Mouse (Mus musculus) urinary bladder, postnatal 14 days (tissue): ENCODE data around the gene Timm13.
A peak's percentile ranks its signal among the peaks of the same experiment; 100 is the strongest.

Source experiments
- DNase-seq: peaks from one replicate; pipeline ENCODE4 v3.0.0; 2021; ENCODE audit warnings: low spot score

Gene Timm13

GRCm38 (mm10) chr10:80904004-80904693, 3.4 kb upstream of the Timm13 start:
- no peak for DNase-seq

- no peak for DNase-seq
Observed at GRCm38 (mm10) chr10:80903282-80903681, 2.5 kb upstream of the Timm13 start.

DNA sequence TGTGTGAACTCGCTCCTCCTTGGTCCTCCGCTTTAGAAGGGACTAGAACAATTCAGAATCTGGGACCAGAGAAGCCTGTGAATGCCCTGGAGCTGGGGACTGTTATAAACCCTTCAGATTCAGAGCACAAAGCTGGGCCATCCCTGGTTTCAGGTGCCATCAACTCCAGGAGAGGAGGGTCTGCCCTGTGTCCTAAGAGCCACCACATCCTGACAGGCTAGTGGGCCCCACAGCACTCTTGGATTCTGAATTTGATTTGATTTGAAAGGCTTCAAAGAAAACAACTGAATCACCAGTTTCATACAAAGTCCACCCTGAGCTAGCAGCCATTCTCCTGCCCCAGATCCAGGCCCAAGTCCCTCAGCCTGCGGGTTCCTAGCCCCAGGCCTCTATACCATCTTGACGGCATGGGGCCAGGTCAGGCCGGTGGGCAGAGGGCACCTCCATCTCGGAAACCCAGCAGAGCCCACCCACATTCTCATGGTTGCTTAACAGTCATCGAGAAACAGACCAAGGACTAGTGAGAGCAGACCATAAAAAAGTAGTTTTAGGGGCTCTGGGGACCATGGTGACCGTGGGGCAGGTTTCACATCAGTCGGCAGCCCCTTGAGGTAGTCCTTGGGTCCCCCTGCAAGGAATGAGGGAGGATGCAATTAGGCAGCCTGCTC, 1.6 kb upstream of the Timm13 start:
- no peak for DNase-seq

DNA sequence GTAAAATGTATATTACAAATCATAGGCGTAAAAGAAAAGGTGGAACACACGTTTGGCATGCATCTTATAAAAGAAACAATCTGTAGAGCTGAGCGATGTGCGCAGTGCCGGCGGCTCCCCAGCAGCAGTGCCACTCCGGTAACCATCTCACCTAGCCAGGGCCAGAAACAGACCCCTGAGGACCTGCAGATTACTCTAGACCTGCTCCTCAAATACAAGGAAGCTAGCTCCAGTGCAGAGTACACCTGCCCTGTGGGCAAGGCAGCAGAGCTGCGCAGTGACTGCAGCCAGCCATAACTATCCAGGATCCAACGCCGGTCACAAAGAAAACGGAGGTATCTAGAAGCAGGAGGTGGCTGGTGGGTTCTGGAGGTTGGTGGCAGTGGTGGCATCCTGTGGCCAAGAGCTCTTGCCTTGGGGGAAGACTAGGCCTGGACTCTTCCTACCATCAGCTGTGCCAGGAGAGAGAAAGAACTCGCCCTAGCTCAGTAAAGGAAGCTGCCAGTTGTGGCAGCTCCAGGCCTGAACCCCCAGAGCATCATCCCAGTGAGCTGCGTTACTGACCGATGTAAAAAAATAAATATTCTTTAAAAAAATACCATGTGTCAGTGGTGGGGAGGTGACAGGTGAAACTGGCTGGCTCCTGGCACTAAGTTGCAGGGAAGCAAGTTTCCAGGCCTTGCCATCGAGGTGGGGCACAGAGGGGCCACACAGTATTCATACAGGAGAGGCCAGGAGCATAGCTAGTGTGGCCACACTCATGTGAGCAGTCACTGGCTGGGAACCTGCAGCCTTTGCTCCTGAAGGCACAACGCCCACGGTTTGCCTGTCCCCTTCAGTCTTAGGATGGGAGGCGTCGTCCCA, 872 bp upstream of the Timm13 start:
- DNase-seq, result no peak

GRCm38 (mm10) chr10:80899591-80900317, 1.0 kb downstream of the Timm13 start:
- no peak for DNase-seq

DNA sequence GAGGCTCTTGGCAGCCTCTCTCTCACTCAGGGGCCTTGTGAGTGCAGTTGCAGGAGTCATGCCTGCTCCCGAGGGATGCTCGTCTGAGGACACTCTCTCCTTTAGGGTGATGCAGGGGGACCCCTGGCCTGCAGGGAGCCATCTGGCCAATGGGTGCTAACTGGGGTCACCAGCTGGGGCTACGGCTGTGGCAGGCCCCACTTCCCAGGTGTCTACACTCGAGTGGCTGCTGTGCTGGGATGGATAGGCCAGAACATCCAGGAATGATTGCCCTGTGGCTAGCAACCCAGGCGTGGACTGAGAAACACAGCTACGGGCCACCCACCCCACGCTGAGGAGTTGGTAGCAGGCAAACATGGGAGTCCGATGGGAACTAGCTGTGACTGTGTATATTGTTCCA, 1.7 kb downstream of the Timm13 start:
- DNase-seq, result no peak

- DNase-seq, result no peak
Observed at GRCm38 (mm10) chr10:80897861-80898510, 2.8 kb downstream of the Timm13 start.

DNA sequence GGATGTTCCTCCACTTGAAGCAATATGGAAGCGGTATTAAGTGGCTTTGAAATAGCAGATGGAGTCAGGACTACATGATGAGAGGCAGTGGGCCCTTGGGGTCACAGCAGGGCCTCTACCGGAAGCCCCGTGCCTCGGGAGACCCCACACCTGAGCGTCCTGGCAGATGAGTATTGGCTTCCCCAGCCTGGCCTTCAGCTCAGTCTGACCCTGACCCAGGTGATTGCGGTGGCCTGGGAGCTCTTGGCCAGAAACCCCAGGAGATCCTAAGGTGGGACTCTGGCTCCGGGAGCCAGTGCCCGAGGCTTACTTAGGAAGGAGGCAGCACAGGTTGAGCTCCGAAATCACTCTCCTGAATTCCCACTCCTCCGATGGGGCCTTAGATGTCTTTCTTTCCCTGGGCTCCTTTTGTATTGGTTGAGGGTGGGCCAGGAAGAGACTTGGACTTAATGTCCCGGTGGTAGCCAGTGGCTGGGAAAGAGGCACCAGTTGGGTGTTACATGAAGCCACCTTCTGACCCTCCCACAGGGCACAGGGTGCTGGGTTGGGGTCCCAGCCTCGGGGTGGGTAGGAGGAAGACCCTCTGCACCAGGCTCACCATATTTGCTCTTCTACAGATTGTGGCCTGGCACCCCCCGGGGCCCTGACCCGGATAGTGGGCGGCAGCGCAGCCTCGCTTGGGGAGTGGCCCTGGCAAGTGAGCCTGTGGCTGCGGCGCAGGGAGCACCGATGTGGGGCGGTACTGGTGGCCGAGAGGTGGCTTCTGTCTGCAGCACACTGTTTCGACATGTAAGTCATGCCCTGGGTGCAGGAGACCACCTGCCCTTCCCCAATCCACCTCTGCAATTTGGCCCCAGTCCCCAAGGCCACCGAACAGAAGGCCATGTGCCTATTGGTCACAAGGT, 3.9 kb downstream of the Timm13 start:
- DNase-seq, result no peak

GRCm38 (mm10) chr10:80895697-80896096, 5.1 kb downstream of the Timm13 start:
- no peak for DNase-seq

GRCm38 (mm10) chr10:80895100-80895499, 5.7 kb downstream of the Timm13 start:
- DNase-seq, result no peak

- DNase-seq, result peak; percentile 49
Observed at GRCm38 (mm10) chr10:80887181-80887580, 13.6 kb downstream of the Timm13 start.

DNA sequence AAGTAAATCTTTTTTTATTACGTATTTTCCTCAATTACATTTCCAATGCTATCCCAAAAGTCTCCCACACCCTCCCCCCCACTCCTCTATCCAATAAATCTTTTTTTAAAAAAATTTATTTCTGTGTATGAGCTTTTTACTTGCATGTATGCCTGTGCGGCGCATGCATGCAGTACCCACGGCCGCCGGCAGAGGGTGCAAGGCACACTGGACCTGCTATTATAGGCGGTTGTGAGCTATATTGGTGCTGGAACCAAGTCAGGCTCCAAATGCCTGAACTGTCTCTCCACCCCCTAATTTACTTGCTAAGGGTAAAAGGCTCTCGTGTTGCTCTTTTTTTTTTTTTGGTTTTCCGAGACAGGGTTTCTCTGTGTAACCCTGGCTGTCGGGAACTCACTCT, 19.5 kb downstream of the Timm13 start:
- DNase-seq, result peak; percentile 74

GRCm38 (mm10) chr10:80880901-80881300, 19.9 kb downstream of the Timm13 start:
- no peak for DNase-seq

- DNase-seq, result peak; percentile 54
Observed at GRCm38 (mm10) chr10:80880131-80880641, 20.6 kb downstream of the Timm13 start.

- DNase-seq, result no peak
Observed at GRCm38 (mm10) chr10:80876594-80876993, 24.2 kb downstream of the Timm13 start.

- DNase-seq, result peak; percentile 54
Observed at GRCm38 (mm10) chr10:80876028-80876427, 24.7 kb downstream of the Timm13 start.

- no peak for DNase-seq
Observed at GRCm38 (mm10) chr10:80874035-80874434, 26.7 kb downstream of the Timm13 start.

DNA sequence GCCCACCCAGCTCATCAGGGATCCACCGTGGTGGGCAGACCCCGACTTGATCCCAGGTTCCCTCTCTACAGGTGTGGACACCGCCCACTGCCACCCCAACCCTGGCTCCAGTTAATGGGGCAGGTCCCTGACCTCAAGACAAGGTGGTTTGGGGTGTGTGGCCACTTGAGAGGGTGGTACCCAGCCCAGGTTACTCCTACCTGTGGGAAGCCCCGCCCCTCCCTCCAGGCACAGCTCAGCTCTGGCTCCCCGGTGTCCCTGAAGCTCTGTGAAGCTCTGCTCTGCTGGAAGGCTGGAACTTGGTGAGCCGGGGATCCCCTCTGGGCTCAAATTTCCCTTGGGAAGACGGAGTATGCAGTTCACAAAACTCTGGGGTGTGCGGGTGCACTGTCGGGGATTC, 29.2 kb downstream of the Timm13 start, which contains the start of gene Tmprss9:
Gene Tmprss9, plus strand, starts transcription at position 268 of the 400 bp plus-strand sequence.
- DNase-seq, result no peak

GRCm38 (mm10) chr10:80870993-80871392, 29.8 kb downstream of the Timm13 start:
- no peak for DNase-seq

DNA sequence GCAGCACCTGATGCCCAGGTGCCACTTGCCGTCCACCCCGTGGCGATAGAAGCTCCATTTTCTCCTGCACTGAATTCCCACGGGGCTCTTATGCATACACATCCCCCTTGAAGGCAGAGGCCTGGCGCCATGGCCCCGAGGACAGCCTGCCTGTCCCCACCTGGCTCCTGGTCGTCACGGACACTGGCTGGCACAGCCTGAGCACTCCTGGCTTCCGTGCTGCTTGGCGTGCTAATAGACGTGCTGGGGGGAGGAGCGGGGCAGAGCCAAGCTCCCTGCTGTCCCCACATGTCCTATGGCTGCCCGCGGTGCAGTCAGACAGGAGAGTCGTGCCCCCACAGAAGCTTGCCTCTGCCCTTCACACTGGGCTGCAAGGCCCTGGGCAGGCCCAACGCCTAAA, 36.3 kb downstream of the Timm13 start:
- DNase-seq, result no peak
